Mouse (Mus musculus): ENCODE measurements at regions not wholly inside any gene's neighbourhood (a gene's known extent, or its start where the extent isn't known, plus 50 kb on each side); places are given as distances from the start of the nearest gene placed in this dataset.
"Not testable (repeated sequence)": the region's sequence is repeated elsewhere in the genome, so short reads cannot be mapped to it uniquely, and the experiment has no call there.

DNA sequence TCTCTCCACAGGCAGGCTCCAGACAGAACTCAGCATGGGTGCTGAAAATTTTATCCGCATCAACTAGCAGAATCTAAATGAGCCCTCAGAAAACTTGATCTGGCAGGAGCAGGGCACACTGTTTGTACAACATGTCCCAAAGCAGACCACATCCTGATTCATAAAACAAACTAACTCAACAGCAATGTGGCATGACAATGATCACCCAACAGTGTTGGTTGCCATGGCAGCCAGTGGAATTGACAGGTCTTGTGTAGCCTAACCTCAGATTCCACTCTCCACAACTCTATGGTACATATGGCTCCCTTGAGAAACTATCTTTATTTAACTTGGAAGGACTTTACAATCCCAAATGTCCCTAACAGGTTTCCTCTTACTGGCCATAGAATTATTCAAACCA lies 82.3 kb upstream of the Adtrp start:
- no peaks in the 10 kb centered on the region for H3K9me3 ChIP-seq (ENCODE audit: low read length)
- no peak overlapping the region for H3K9ac ChIP-seq (replicated peaks; ENCODE audit: low read length, poor library complexity, severe bottlenecking)
- H3K27ac ChIP-seq (ENCODE audit: low read depth, low read length) = no peak overlapping the region
- DNase-seq (ENCODE audit: low spot score) (no peak), ATAC-seq (ENCODE audit: low FRiP score) (no peak)
- no peaks in the 10 kb centered on the region for H3K36me3 ChIP-seq (ENCODE audit: insufficient read depth, low read length)
- 42% methylated on average over 1 of the region's 1 CpGs for WGBS
- no peaks in the 10 kb centered on the region for H3K27me3 ChIP-seq (ENCODE audit: insufficient read depth, low read length)
- H3K4me1 ChIP-seq (ENCODE audit: insufficient read depth, low read length) = no peaks in the 10 kb centered on the region
- H3K4me2 ChIP-seq (ENCODE audit: low read depth, low read length, poor library complexity, severe bottlenecking) = no peak overlapping the region
- no peak for TF ChIP-seq CTCF (IDR thresholded peaks at IDR 0.05)
- no peak overlapping the region for H3K4me3 ChIP-seq (ENCODE audit: low read depth, low read length)

DNA sequence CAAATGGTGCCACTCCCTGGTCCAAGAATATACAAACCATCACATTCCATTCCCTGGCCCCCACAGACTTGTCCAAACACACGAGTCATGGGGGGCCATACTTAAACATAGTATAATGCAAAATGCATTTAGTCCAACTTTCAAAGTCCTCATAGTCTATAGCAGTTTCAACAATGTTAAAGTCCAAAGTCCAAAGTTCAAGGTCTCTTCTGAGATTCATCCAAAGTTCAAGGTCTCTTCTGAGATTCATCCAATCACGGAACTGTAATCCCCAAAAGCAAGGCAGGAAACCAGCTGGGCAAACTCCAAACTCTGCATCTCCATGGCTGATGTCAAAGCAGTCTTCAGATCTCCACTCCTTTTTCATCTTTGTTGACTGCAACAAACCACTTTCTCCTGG lies 78.4 kb upstream of the Adtrp start:
- H3K9me3 ChIP-seq (ENCODE audit: low read length); H3K9ac ChIP-seq (replicated peaks; ENCODE audit: low read length, poor library complexity, severe bottlenecking); DNase-seq (ENCODE audit: low spot score); H3K4me1 ChIP-seq (ENCODE audit: insufficient read depth, low read length); ATAC-seq (ENCODE audit: low FRiP score); H3K4me3 ChIP-seq (ENCODE audit: low read depth, low read length); H3K27me3 ChIP-seq (ENCODE audit: insufficient read depth, low read length); H3K4me2 ChIP-seq (ENCODE audit: low read depth, low read length, poor library complexity, severe bottlenecking); H3K36me3 ChIP-seq (ENCODE audit: insufficient read depth, low read length); H3K27ac ChIP-seq (ENCODE audit: low read depth, low read length): not testable (repeated sequence)
- whole genome bisulfite sequencing = 91% methylated on average over 2 of the region's 2 CpGs

DNA sequence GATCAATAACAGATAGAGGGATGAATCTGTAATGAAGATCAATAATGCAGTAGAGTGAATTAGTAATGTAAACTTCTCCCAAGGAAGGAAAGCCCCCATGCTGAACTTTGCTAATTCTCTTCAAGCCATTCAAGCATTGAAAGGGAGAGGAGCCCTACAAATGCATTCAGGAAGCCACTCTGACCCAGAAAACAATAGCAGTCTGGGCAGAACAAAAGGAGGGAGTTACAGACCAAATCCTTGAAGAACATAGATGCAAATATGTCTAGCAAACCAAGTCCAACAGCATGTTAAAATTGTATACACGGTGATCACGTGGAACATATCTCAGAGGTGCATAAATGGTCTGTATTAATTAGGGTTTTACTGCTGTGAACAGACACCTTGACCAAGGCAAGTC lies 77.7 kb upstream of the Adtrp start:
- Histone ChIP-seq H3K27me3 (ENCODE audit: insufficient read depth, low read length) (no peaks in the 10 kb centered on the region), H3K4me1 (ENCODE audit: insufficient read depth, low read length) (no peaks in the 10 kb centered on the region), H3K27ac (ENCODE audit: low read depth, low read length) (no peak overlapping the region), H3K4me2 (ENCODE audit: low read depth, low read length, poor library complexity, severe bottlenecking) (no peak overlapping the region), H3K9ac (replicated peaks; ENCODE audit: low read length, poor library complexity, severe bottlenecking) (no peak overlapping the region), H3K9me3 (ENCODE audit: low read length) (no peaks in the 10 kb centered on the region), H3K4me3 (ENCODE audit: low read depth, low read length) (no peak overlapping the region), H3K36me3 (ENCODE audit: insufficient read depth, low read length) (no peaks in the 10 kb centered on the region)
- DNase-seq (ENCODE audit: low spot score) (no peak), ATAC-seq (ENCODE audit: low FRiP score) (no peak)
- 35% methylated on average over 2 of the region's 2 CpGs for WGBS
- TF ChIP-seq CTCF (IDR thresholded peaks at IDR 0.05) = no peak

GRCm38 (mm10) chr13:41921178-41921577 lies 73.7 kb upstream of the Adtrp start:
- no peaks in the 10 kb centered on the region for H3K27me3 ChIP-seq (ENCODE audit: insufficient read depth, low read length)
- no peak overlapping the region for H3K9ac ChIP-seq (replicated peaks; ENCODE audit: low read length, poor library complexity, severe bottlenecking)
- WGBS = 88% methylated on average over 6 of the region's 6 CpGs
- H3K4me3 ChIP-seq (ENCODE audit: low read depth, low read length) = no peak overlapping the region
- H3K36me3 ChIP-seq (ENCODE audit: insufficient read depth, low read length) = no peaks in the 10 kb centered on the region
- no peaks in the 10 kb centered on the region for H3K9me3 ChIP-seq (ENCODE audit: low read length)
- no peaks in the 10 kb centered on the region for H3K4me1 ChIP-seq (ENCODE audit: insufficient read depth, low read length)
- TF ChIP-seq CTCF (IDR thresholded peaks at IDR 0.05) = no peak
- no peak overlapping the region for H3K4me2 ChIP-seq (ENCODE audit: low read depth, low read length, poor library complexity, severe bottlenecking)
- ATAC-seq (ENCODE audit: low FRiP score) (no peak), DNase-seq (ENCODE audit: low spot score) (no peak)
- H3K27ac ChIP-seq (ENCODE audit: low read depth, low read length) = no peak overlapping the region

- Histone ChIP-seq H3K4me2 (ENCODE audit: low read depth, low read length, poor library complexity, severe bottlenecking) (no peak overlapping the region), H3K27me3 (ENCODE audit: insufficient read depth, low read length) (no peaks in the 10 kb centered on the region), H3K4me1 (ENCODE audit: insufficient read depth, low read length) (no peaks in the 10 kb centered on the region), H3K9ac (replicated peaks; ENCODE audit: low read length, poor library complexity, severe bottlenecking) (no peak overlapping the region), H3K36me3 (ENCODE audit: insufficient read depth, low read length) (no peaks in the 10 kb centered on the region), H3K9me3 (ENCODE audit: low read length) (no peaks in the 10 kb centered on the region), H3K27ac (ENCODE audit: low read depth, low read length) (peak overlapping the region; percentile 43; the same call in 1 of the 2 replicates), H3K4me3 (ENCODE audit: low read depth, low read length) (no peak overlapping the region)
- ATAC-seq (ENCODE audit: low FRiP score) = no peak
- peak; percentile 31 for DNase-seq (ENCODE audit: low spot score)
- 10% methylated on average over 5 of the region's 5 CpGs for WGBS
- no peak for TF ChIP-seq CTCF (IDR thresholded peaks at IDR 0.05)
These were observed 71.0 kb upstream of the Adtrp start for GRCm38 (mm10) chr13:41918525-41918924.

DNA sequence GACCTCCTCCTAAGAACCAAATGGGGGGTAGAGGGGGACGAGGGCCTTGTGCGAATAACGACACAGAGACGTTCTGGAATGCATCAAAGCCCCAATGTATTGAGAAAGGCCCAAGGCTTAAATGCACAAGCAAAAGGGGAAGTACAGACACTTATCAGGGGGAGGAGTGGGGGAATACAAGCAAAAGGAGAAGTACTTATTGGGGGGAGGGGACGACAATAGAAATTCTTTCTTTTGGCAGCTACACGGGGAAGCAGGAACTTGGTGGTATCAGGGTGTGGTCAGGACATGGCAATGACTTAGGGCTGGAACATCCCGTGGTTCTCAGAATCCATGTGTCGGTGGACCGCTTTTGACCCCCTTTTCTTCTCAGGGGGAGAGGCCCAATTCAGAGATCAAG lies 68.3 kb upstream of the Adtrp start:
- H3K36me3 ChIP-seq (ENCODE audit: insufficient read depth, low read length); H3K9me3 ChIP-seq (ENCODE audit: low read length); H3K9ac ChIP-seq (replicated peaks; ENCODE audit: low read length, poor library complexity, severe bottlenecking); H3K4me2 ChIP-seq (ENCODE audit: low read depth, low read length, poor library complexity, severe bottlenecking); DNase-seq (ENCODE audit: low spot score); H3K27me3 ChIP-seq (ENCODE audit: insufficient read depth, low read length); H3K4me3 ChIP-seq (ENCODE audit: low read depth, low read length); ATAC-seq (ENCODE audit: low FRiP score); H3K4me1 ChIP-seq (ENCODE audit: insufficient read depth, low read length); H3K27ac ChIP-seq (ENCODE audit: low read depth, low read length): not testable (repeated sequence)
- 83% methylated on average over 9 of the region's 9 CpGs for WGBS

GRCm38 (mm10) chr13:41910736-41911135 lies 63.3 kb upstream of the Adtrp start:
- Histone ChIP-seq H3K4me3 (ENCODE audit: low read depth, low read length) (no peak overlapping the region), H3K4me1 (ENCODE audit: insufficient read depth, low read length) (no peaks in the 10 kb centered on the region), H3K27ac (ENCODE audit: low read depth, low read length) (no peak overlapping the region), H3K36me3 (ENCODE audit: insufficient read depth, low read length) (no peaks in the 10 kb centered on the region), H3K9ac (replicated peaks; ENCODE audit: low read length, poor library complexity, severe bottlenecking) (no peak overlapping the region), H3K4me2 (ENCODE audit: low read depth, low read length, poor library complexity, severe bottlenecking) (no peak overlapping the region), H3K9me3 (ENCODE audit: low read length) (no peaks in the 10 kb centered on the region), H3K27me3 (ENCODE audit: insufficient read depth, low read length) (no peaks in the 10 kb centered on the region)
- WGBS = 74% methylated on average over 3 of the region's 3 CpGs
- ATAC-seq (ENCODE audit: low FRiP score) (no peak), DNase-seq (ENCODE audit: low spot score) (no peak)
- TF ChIP-seq CTCF (IDR thresholded peaks at IDR 0.05) = no peak
